In genomic region chr10:111047895-111048294, GRCm38 (mm10) we compare ENCODE assay signal across 20 mouse cellular contexts. TPM values are rescaled to one million over a fixed set of nuclear protein-coding genes. Genes with fewer than 3 reads are reported as not detected.
DNase-seq lines count a peak whose midpoint lies in the region; ATAC-seq lines count a peak whose summit lies in the region.
"Had no signal": no experiment of that assay in that cellular context is flagged by ENCODE, and none has a peak within 500 bp of the region (broad histone marks: within the 10 kb centered on the region; RNA-seq: fewer than 3 reads in every experiment).

No protein-coding gene starts in this region.

- H3K36me3 ChIP-seq in forebrain, embryonic 16.5 days (ENCODE audit: control insufficient read depth, insufficient read depth) = no peaks in the 10 kb centered on the region
- H3K36me3 ChIP-seq: forebrain, embryonic 15.5 days; limb, embryonic 12.5 days; midbrain, embryonic 12.5 days had no signal

- no peak overlapping the region for H3K27ac ChIP-seq in forebrain, embryonic 16.5 days (ENCODE audit: low read length)
- H3K27ac ChIP-seq: forebrain, embryonic 15.5 days; hindbrain, postnatal 0 days; limb, embryonic 12.5 days; liver, embryonic 14.5 days; midbrain, embryonic 12.5 days had no signal

- no peaks in the 10 kb centered on the region for H3K27me3 ChIP-seq in forebrain, embryonic 16.5 days (replicated peaks; ENCODE audit: control insufficient read depth, insufficient read depth, low read length)
- H3K27me3 ChIP-seq: CH12.LX; forebrain, embryonic 15.5 days; limb, embryonic 12.5 days; midbrain, embryonic 12.5 days had no signal

- H3K4me1 ChIP-seq in forebrain, embryonic 16.5 days (replicated peaks; ENCODE audit: control insufficient read depth, insufficient read depth, low read length) = no peaks in the 10 kb centered on the region
- H3K4me1 ChIP-seq: forebrain, embryonic 15.5 days; midbrain, embryonic 12.5 days had no signal

- no peak overlapping the region for H3K4me2 ChIP-seq in forebrain, embryonic 16.5 days (ENCODE audit: low read length)
- H3K4me2 ChIP-seq: forebrain, embryonic 15.5 days; limb, embryonic 12.5 days; midbrain, embryonic 12.5 days had no signal

- no peak for ATAC-seq in forebrain, embryonic 16.5 days
- ATAC-seq: forebrain, embryonic 15.5 days; hindbrain, postnatal 0 days had no signal

- H3K9me3 ChIP-seq in forebrain, embryonic 16.5 days (ENCODE audit: control insufficient read depth, low read length) = peaks cover 6% of the 10 kb centered on the region; the same call in 1 of the 2 replicates

- H3K9ac ChIP-seq in forebrain, embryonic 16.5 days (replicated peaks; ENCODE audit: low read depth, low read length) = no peak overlapping the region
- H3K9ac ChIP-seq: forebrain, embryonic 15.5 days; limb, embryonic 12.5 days; liver, embryonic 14.5 days; midbrain, embryonic 12.5 days had no signal

- 89% methylated on average over 7 of the region's 7 CpGs for WGBS in forebrain, embryonic 16.5 days

- no peak overlapping the region for H3K4me3 ChIP-seq in forebrain, embryonic 16.5 days (replicated peaks; ENCODE audit: low read length)
- H3K4me3 ChIP-seq: erythroblast, embryonic 14.5 days; forebrain, embryonic 15.5 days; limb, embryonic 12.5 days; midbrain, embryonic 12.5 days had no signal

- peak; percentile 66 to 90 for DNase-seq in adrenal gland, adult (ENCODE audit: inconsistent age in 2 of 2, low spot score in 1 of 2)
- DNase-seq in adrenal gland, adult 18-20 months (ENCODE audit: low spot score in 2 of 2) = no peak
- peak; percentile 14 for DNase-seq in kidney, adult 11 months
- DNase-seq in kidney, postnatal 4 days = no peak
- peak; percentile 13 to 16 for DNase-seq in urinary bladder, postnatal 36 days (ENCODE audit: low spot score in 2 of 2)
- DNase-seq in urinary bladder, adult 2 months (ENCODE audit: low spot score) = no peak
- no peak for DNase-seq in layer of hippocampus, postnatal 10 days (ENCODE audit: low spot score in 2 of 2)
- DNase-seq: cerebellum, adult 11 months; cerebellum, postnatal 36 days; layer of hippocampus, adult 9-11 months; lung, postnatal 4 days; right cerebral cortex, postnatal 14 days had no signal

RNA-seq across cellular contexts. Expression of gene Zdhhc17, which starts 38.0 kb away (rescaled TPM):
- total RNA-seq in adrenal gland, adult 18-20 months (2021) = 10 to 100 TPM; 28.4 to 31.6 TPM
- 21.7 and 24.9 TPM in 2 replicates for polyA plus RNA-seq in urinary bladder, adult 2 months (2012; rRNA removed)
- total RNA-seq in layer of hippocampus, postnatal 10 days (2021) = 10 to 100 TPM; 75.4 to 82.2 TPM
- polyA plus RNA-seq in forebrain, embryonic 16.5 days (2015; fragmentation: Nextera tagmentation; extraction: Ambion mirVana) = 60.7 and 63.6 TPM in 2 replicates
- polyA plus RNA-seq: erythroblast, embryonic 14.5 days had no signal

Comparison
In these comparisons a context has a peak if more than half of its experiments do, and no peak if none do; other contexts are left out.
1. DNase-seq: peak in adrenal gland, adult (2 of 2), kidney, adult 11 months (single experiment) and urinary bladder, postnatal 36 days (2 of 2); none in adrenal gland, adult 18-20 months (0 of 2), kidney, postnatal 4 days (0 of 2), urinary bladder, adult 2 months (single experiment) and layer of hippocampus, postnatal 10 days (0 of 2).